Mouse (Mus musculus): Measurements from ENCODE around the gene Gm4881. TPM values are rescaled to one million over a fixed set of nuclear protein-coding genes. Genes with fewer than 3 reads are reported as not detected.
A peak's percentile ranks its signal among the peaks of the same experiment; 100 is the strongest.

Gene Gm4881
- polyA plus RNA-seq, 1 experiment from 2014 or later, result not detected

GRCm38 (mm10) chr7:24885468-24886307 lies 58.6 kb downstream of the Gm4881 start:
- peak overlapping the region; percentile 69 to 91 for H3K4me3 ChIP-seq (ENCODE audit: control insufficient read depth in 1 of 2, insufficient read depth in 1 of 2, low read depth in 1 of 2, low read length in 2 of 2)
- peak overlapping the region in 1 of 2 experiments; percentile 86; a peak in 1 of 4 replicates for H3K27ac ChIP-seq (replicated peaks in 1 of 2; ENCODE audit: control insufficient read depth in 1 of 2, insufficient read depth in 1 of 2, low read depth in 2 of 2, low read length in 2 of 2)
- peak overlapping the region; percentile 99 for H3K9ac ChIP-seq (ENCODE audit: low read length)
- no peaks in the 10 kb centered on the region for H3K9me3 ChIP-seq (ENCODE audit: control insufficient read depth, low read length)
- peak overlapping the region; percentile 83 for H3K4me2 ChIP-seq (ENCODE audit: low read length)
- peaks cover 54% of the 10 kb centered on the region for H3K36me3 ChIP-seq (ENCODE audit: control insufficient read depth, insufficient read depth, low read length)
- H3K27me3 ChIP-seq (ENCODE audit: control insufficient read depth, insufficient read depth, low read length), result no peaks in the 10 kb centered on the region
- 43% methylated on average over 12 of the region's 12 CpGs for WGBS
- no peak for ATAC-seq (ENCODE audit: insufficient number of reproducible peaks, insufficient read depth, low FRiP score, low read depth)
- peaks cover 8 to 27% of the 10 kb centered on the region in 2 experiments for H3K4me1 ChIP-seq (ENCODE audit: control insufficient read depth in 2 of 2, insufficient read depth in 2 of 2, low read length in 2 of 2)

GRCm38 (mm10) chr7:24884693-24885291 lies 59.5 kb downstream of the Gm4881 start:
- H3K9ac ChIP-seq (ENCODE audit: low read length), result peak overlapping the region; percentile 99
- H3K4me3 ChIP-seq (ENCODE audit: control insufficient read depth in 1 of 2, insufficient read depth in 1 of 2, low read depth in 1 of 2, low read length in 2 of 2), result peak overlapping the region; percentile 69 to 91
- peak overlapping the region; percentile 83 for H3K4me2 ChIP-seq (ENCODE audit: low read length)
- H3K27me3 ChIP-seq (ENCODE audit: control insufficient read depth, insufficient read depth, low read length), result no peaks in the 10 kb centered on the region
- ATAC-seq (ENCODE audit: insufficient number of reproducible peaks, insufficient read depth, low FRiP score, low read depth), result no peak
- peaks cover 8 to 27% of the 10 kb centered on the region in 2 experiments for H3K4me1 ChIP-seq (ENCODE audit: control insufficient read depth in 2 of 2, insufficient read depth in 2 of 2, low read length in 2 of 2)
- peaks cover 45% of the 10 kb centered on the region for H3K36me3 ChIP-seq (ENCODE audit: control insufficient read depth, insufficient read depth, low read length)
- H3K27ac ChIP-seq (replicated peaks in 1 of 2; ENCODE audit: control insufficient read depth in 1 of 2, insufficient read depth in 1 of 2, low read depth in 2 of 2, low read length in 2 of 2), result peak overlapping the region; percentile 73 to 86
- H3K9me3 ChIP-seq (ENCODE audit: control insufficient read depth, low read length), result no peaks in the 10 kb centered on the region
- under 1% methylated on average over 47 of the region's 47 CpGs for WGBS

DNA sequence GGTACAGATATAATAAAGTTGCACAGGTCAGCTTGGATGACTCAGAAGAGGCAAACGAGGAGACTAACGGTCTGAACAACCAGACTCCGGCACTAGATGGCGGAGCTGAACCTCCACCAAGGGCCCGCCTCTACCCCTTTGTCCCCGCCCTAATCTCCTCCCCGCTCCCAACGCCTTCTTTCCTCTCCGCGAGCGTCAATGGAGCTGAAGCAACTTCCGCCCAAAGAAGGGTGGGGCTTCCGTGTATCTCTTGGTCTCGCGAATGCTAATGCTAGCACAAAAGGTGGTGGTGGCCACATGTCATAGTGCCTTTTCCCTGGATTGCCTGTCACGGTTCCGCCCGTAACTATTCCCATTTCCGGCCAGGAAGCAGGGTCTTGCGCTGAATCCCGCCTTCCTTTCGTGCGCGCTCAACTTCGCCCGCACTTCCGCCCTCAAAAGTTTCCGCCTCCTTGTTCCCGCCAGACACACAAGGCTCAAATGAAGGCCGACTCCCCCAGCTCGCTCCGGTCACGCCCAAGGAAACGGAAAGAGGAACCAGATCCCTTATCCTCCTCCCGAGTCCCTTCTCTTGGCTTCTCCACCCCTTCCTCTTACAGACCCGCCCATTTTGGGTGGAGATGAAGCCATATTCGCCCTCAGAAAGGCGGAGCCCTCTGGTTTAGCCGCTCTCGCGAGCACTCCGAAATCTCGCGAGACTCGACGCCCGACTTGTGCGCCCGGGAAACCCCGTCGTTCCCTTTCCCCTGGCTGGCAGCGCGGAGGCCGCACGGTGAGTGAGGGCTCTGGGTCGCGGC lies 60.2 kb downstream of the Gm4881 start, which contains the start of gene Rps19:
Gene Rps19, plus strand, starts transcription at position 476 of the 797 bp plus-strand sequence.
- Histone ChIP-seq H3K27me3 (ENCODE audit: control insufficient read depth, insufficient read depth, low read length) (no peaks in the 10 kb centered on the region), H3K4me2 (ENCODE audit: low read length) (peak within 1 kb of the TSS; percentile 83), H3K9ac (ENCODE audit: low read length) (peak within 1 kb of the TSS; percentile 99), H3K36me3 (ENCODE audit: control insufficient read depth, insufficient read depth, low read length) (peaks cover 38% of the 10 kb centered on the region), H3K4me1 (ENCODE audit: control insufficient read depth in 2 of 2, insufficient read depth in 2 of 2, low read length in 2 of 2) (peaks cover 8 to 27% of the 10 kb centered on the region in 2 experiments), H3K4me3 (ENCODE audit: control insufficient read depth in 1 of 2, insufficient read depth in 1 of 2, low read depth in 1 of 2, low read length in 2 of 2) (peak within 1 kb of the TSS; percentile 69 to 91), H3K27ac (replicated peaks in 1 of 2; ENCODE audit: control insufficient read depth in 1 of 2, insufficient read depth in 1 of 2, low read depth in 2 of 2, low read length in 2 of 2) (peak within 1 kb of the TSS; percentile 86 to 93), H3K9me3 (ENCODE audit: control insufficient read depth, low read length) (no peaks in the 10 kb centered on the region)
- peak; percentile 94 for ATAC-seq (ENCODE audit: insufficient number of reproducible peaks, insufficient read depth, low FRiP score, low read depth)
- under 1% methylated on average over 55 of the region's 57 CpGs for WGBS

GRCm38 (mm10) chr7:24882416-24883199 lies 61.7 kb downstream of the Gm4881 start:
- H3K27me3 ChIP-seq (ENCODE audit: control insufficient read depth, insufficient read depth, low read length), result no peaks in the 10 kb centered on the region
- no peak overlapping the region for H3K27ac ChIP-seq (replicated peaks in 1 of 2; ENCODE audit: control insufficient read depth in 1 of 2, insufficient read depth in 1 of 2, low read depth in 2 of 2, low read length in 2 of 2)
- H3K9me3 ChIP-seq (ENCODE audit: control insufficient read depth, low read length), result no peaks in the 10 kb centered on the region
- no peak for ATAC-seq (ENCODE audit: insufficient number of reproducible peaks, insufficient read depth, low FRiP score, low read depth)
- H3K4me1 ChIP-seq (ENCODE audit: control insufficient read depth in 2 of 2, insufficient read depth in 2 of 2, low read length in 2 of 2), result peaks cover 8 to 24% of the 10 kb centered on the region in 2 experiments
- H3K9ac ChIP-seq (ENCODE audit: low read length), result no peak overlapping the region
- WGBS, result 84% methylated on average over 9 of the region's 9 CpGs
- no peak overlapping the region for H3K4me3 ChIP-seq (ENCODE audit: control insufficient read depth in 1 of 2, insufficient read depth in 1 of 2, low read depth in 1 of 2, low read length in 2 of 2)
- peaks cover 23% of the 10 kb centered on the region for H3K36me3 ChIP-seq (ENCODE audit: control insufficient read depth, insufficient read depth, low read length)
- H3K4me2 ChIP-seq (ENCODE audit: low read length), result no peak overlapping the region

DNA sequence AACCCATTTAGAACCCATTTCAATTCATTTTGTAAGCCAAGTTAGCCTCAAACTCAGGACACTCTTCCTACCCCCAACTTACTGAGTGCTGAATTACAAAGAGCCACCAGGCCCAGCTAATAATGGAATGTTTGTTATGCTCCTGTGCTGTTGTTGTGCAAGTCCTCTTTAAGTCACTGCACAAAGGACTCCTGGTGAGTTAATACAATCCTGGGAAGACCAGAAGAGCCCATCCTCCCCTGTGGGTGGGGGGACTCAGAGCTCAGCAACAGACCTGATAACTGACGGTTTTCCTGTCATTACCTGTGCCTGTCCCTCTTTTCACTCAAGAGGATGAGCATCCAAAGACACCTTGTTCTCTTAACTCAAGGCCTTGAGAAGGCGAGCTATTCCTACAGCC lies 64.7 kb downstream of the Gm4881 start:
- H3K27ac ChIP-seq (replicated peaks in 1 of 2; ENCODE audit: control insufficient read depth in 1 of 2, insufficient read depth in 1 of 2, low read depth in 2 of 2, low read length in 2 of 2), result no peak overlapping the region
- H3K36me3 ChIP-seq (ENCODE audit: control insufficient read depth, insufficient read depth, low read length), result no peaks in the 10 kb centered on the region
- no peak overlapping the region for H3K4me2 ChIP-seq (ENCODE audit: low read length)
- no peak overlapping the region for H3K4me3 ChIP-seq (ENCODE audit: control insufficient read depth in 1 of 2, insufficient read depth in 1 of 2, low read depth in 1 of 2, low read length in 2 of 2)
- ATAC-seq (ENCODE audit: insufficient number of reproducible peaks, insufficient read depth, low FRiP score, low read depth), result no peak
- H3K9ac ChIP-seq (ENCODE audit: low read length), result no peak overlapping the region
- H3K4me1 ChIP-seq (ENCODE audit: control insufficient read depth in 2 of 2, insufficient read depth in 2 of 2, low read length in 2 of 2), result no peaks in the 10 kb centered on the region
- 37% methylated on average over 2 of the region's 2 CpGs for WGBS
- H3K27me3 ChIP-seq (ENCODE audit: control insufficient read depth, insufficient read depth, low read length), result no peaks in the 10 kb centered on the region
- H3K9me3 ChIP-seq (ENCODE audit: control insufficient read depth, low read length), result no peaks in the 10 kb centered on the region

- H3K4me3 ChIP-seq (ENCODE audit: control insufficient read depth in 1 of 2, insufficient read depth in 1 of 2, low read depth in 1 of 2, low read length in 2 of 2), result no peak overlapping the region
- H3K4me2 ChIP-seq (ENCODE audit: low read length), result no peak overlapping the region
- no peaks in the 10 kb centered on the region for H3K36me3 ChIP-seq (ENCODE audit: control insufficient read depth, insufficient read depth, low read length)
- 74% methylated on average over 3 of the region's 3 CpGs for WGBS
- no peaks in the 10 kb centered on the region for H3K27me3 ChIP-seq (ENCODE audit: control insufficient read depth, insufficient read depth, low read length)
- H3K27ac ChIP-seq (replicated peaks in 1 of 2; ENCODE audit: control insufficient read depth in 1 of 2, insufficient read depth in 1 of 2, low read depth in 2 of 2, low read length in 2 of 2), result no peak overlapping the region
- no peak overlapping the region for H3K9ac ChIP-seq (ENCODE audit: low read length)
- H3K4me1 ChIP-seq (ENCODE audit: control insufficient read depth in 2 of 2, insufficient read depth in 2 of 2, low read length in 2 of 2), result no peaks in the 10 kb centered on the region
- no peaks in the 10 kb centered on the region for H3K9me3 ChIP-seq (ENCODE audit: control insufficient read depth, low read length)
- ATAC-seq (ENCODE audit: insufficient number of reproducible peaks, insufficient read depth, low FRiP score, low read depth), result no peak
These were observed 66.7 kb downstream of the Gm4881 start for GRCm38 (mm10) chr7:24877588-24877987.

All from heart, embryonic 14.5 days (tissue).